Mouse (Mus musculus) neural tube, embryonic 14.5 days (tissue): ENCODE measurements around the gene Lpcat3. TPM values are rescaled to one million over a fixed set of nuclear protein-coding genes. Genes with fewer than 3 reads are reported as not detected.

Source experiments
- ATAC-seq: fragments of 200-750 bp; cut with Nextera tagmentation; 2 replicates; pipeline ENCODE4 v1.8.0; 2017; ENCODE audit warnings: low read depth, mild to moderate bottlenecking, moderate TSS enrichment, moderate library complexity
- H3K27ac ChIP-seq: fragments of 300-500 bp; sonication (generic); 2 replicates; pipeline ENCODE4 v1.5.1; 2014; ENCODE audit warnings: low read depth, mild to moderate bottlenecking, control low read depth, low read length, moderate library complexity, mixed read lengths
- H3K27me3 ChIP-seq: fragments of 300-500 bp; sonication (generic); 2 replicates; pipeline ENCODE4 v1.6.1; 2014; ENCODE audit warnings: low read length; ENCODE audit not compliant: control insufficient read depth, insufficient read depth
- H3K36me3 ChIP-seq: fragments of 300-500 bp; sonication (generic); 2 replicates; pipeline ENCODE4 v1.6.1; 2014; ENCODE audit warnings: low read length, mixed read lengths; ENCODE audit not compliant: control insufficient read depth, insufficient read depth
- H3K4me1 ChIP-seq: fragments of 300-500 bp; sonication (generic); 2 replicates; pipeline ENCODE4 v1.6.1; 2014; ENCODE audit warnings: low read length; ENCODE audit not compliant: control insufficient read depth, insufficient read depth
- H3K4me2 ChIP-seq: fragments of 300-500 bp; sonication (generic); 2 replicates; pipeline ENCODE4 v1.6.1; 2014; ENCODE audit warnings: mild to moderate bottlenecking, low read depth, low read length, control low read depth
- H3K4me3 ChIP-seq: fragments of 300-500 bp; sonication (generic); 2 replicates; pipeline ENCODE4 v1.5.1; 2014; ENCODE audit warnings: low read depth, low read length, control low read depth, mixed read lengths
- H3K9ac ChIP-seq: fragments of 300-500 bp; sonication (generic); replicated peaks from 2 replicates; pipeline ENCODE4 v1.6.1; 2014; ENCODE audit warnings: low read depth, mild to moderate bottlenecking, control low read depth, low read length, mixed read lengths
- H3K9me3 ChIP-seq: fragments of 300-500 bp; sonication (generic); 2 replicates; pipeline ENCODE4 v1.6.1; 2016; ENCODE audit warnings: low read length; ENCODE audit not compliant: control insufficient read depth
- WGBS: fragments of 180-500 bp; shearing (Covaris S2); extraction: QIAGEN DNeasy Blood & Tissue Kit; methylation state at CpG from one replicate; pipeline ENCODE4 v1.1.7; 2014; 5-methylcytosine and 5-hydroxymethylcytosine counted together
- microRNA counts: library from miRNA; unstranded; fragments of <30 nt; microRNA quantifications from one replicate; lab custom pipeline; 2016
- microRNA-seq: library from miRNA; unstranded; fragments of <30 nt; microRNA quantifications from one replicate; pipeline ENCODE4, GENCODE M21; 2016
- polyA plus RNA-seq: library from polyadenylated mRNA; unstranded; fragments of >200 nt; fragmentation: Nextera tagmentation; extraction: Ambion mirVana; gene quantifications from 2 replicates; pipeline ENCODE4 v1.2.1, GENCODE M21; 2014

Gene Lpcat3
- polyA plus RNA-seq, 1 experiment from 2014 or later: 40.0 TPM

DNA sequence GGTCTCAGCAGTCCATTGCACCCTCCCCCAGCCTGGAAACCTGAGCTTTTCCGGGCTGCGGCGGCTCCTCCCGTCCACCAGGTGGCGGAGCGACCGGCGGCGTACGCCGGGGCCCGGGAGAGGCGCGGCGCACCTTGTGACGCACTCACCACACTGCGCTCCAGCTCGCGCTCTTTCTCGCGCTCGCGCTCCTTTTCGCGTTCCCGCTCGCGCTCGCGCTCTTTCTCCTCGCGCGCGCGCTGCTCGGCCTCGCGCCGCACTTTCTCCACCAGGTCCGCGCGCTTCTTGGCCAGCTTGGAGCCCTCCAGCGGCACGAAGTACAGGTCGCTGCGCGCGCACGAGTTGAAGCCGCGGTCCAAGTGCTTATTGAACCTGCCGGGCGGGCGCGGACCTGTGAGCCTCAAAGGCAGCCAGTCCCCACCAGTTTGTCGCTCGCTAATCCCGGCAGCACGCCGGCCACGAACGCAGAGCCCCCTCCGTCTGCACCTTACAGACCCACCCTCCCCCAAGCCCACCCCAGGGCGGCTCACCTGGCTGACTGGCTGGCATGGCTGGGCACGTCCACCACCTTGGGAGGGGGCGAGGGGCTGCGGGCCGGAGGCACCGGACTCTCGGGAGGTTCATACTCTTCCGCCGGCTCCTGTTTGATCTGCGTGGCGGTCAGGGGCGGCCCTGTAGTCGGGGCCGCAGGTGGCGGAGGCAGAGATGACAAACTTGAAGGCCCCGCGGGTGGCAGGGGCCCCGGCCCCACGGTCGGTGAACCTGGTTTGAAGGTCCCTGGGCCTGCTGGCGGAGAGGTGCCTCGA is 82.9 kb downstream of the Lpcat3 start:
- ATAC-seq: peak; percentile 83
- Histone ChIP-seq H3K27me3 (no peaks in the 10 kb centered on the region), H3K27ac (peak overlapping the region; percentile 68), H3K4me3 (peak overlapping the region; percentile 37), H3K9me3 (no peaks in the 10 kb centered on the region), H3K9ac (peak overlapping the region; percentile 70), H3K4me1 (peaks cover 12% of the 10 kb centered on the region), H3K4me2 (peak overlapping the region; percentile 68), H3K36me3 (peaks cover 46% of the 10 kb centered on the region)
- WGBS: under 1% methylated on average over 83 of the region's 85 CpGs

DNA sequence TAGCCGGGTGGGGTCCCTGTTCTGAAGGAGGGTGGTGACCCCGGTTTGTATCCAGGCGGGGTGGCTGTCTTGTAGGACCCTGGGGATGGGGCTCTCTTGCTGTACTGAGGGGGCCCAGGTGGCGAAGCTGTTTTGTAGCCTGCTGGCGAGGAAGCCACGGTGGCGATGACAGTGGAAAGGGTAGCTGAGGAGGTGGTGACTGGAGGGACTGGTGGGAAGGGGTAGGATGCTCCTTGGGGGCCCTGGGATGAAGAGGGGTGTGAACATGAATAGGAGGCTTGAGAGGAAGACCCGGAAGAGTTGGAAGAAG is 83.4 kb downstream of the Lpcat3 start:
- peaks cover 12% of the 10 kb centered on the region for H3K4me1 ChIP-seq
- H3K27ac ChIP-seq: peak overlapping the region; percentile 68
- H3K4me3 ChIP-seq: peak overlapping the region; percentile 37
- no peaks in the 10 kb centered on the region for H3K27me3 ChIP-seq
- no peaks in the 10 kb centered on the region for H3K9me3 ChIP-seq
- peak; percentile 18 for ATAC-seq
- H3K4me2 ChIP-seq: peak overlapping the region; percentile 68
- WGBS: 9% methylated on average over 8 of the region's 8 CpGs
- peak overlapping the region; percentile 70 for H3K9ac ChIP-seq
- H3K36me3 ChIP-seq: peaks cover 46% of the 10 kb centered on the region

GRCm38 (mm10) chr6:124746654-124747632 is 84.1 kb downstream of the Lpcat3 start:
- Histone ChIP-seq H3K36me3 (peaks cover 46% of the 10 kb centered on the region), H3K4me1 (peaks cover 8% of the 10 kb centered on the region), H3K4me2 (peak overlapping the region; percentile 68), H3K27ac (peak overlapping the region; percentile 68), H3K9me3 (no peaks in the 10 kb centered on the region), H3K4me3 (peak overlapping the region; percentile 37; the same call in 1 of the 2 replicates), H3K9ac (peak overlapping the region; percentile 70), H3K27me3 (no peaks in the 10 kb centered on the region)
- 88% methylated on average over 7 of the region's 7 CpGs for WGBS
- peak; percentile 1; the same call in 1 of the 2 replicates for ATAC-seq

DNA sequence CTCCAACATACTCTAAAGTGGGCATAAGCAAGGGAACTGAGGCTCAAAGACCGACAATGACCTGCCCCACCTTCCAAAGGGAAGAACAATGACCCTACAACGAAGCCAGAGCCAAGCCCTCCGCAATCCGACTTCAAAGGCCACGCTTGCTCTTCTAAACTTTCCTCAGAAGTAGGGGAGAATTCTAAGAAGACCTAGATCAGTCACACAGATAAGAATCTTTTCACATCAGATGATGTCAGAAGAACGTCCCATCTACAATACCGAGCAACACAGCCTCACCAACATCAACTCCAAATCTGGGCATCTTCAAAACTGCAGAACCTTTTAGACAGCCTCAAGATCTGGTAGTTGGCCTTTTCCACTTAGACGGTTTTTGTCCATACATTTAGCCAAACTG is 87.6 kb downstream of the Lpcat3 start:
- Histone ChIP-seq H3K27me3 (no peaks in the 10 kb centered on the region), H3K4me3 (no peak overlapping the region), H3K9me3 (no peaks in the 10 kb centered on the region), H3K36me3 (peaks cover 26% of the 10 kb centered on the region; the same call in 1 of the 2 replicates), H3K4me1 (peaks cover 29% of the 10 kb centered on the region), H3K4me2 (no peak overlapping the region), H3K27ac (no peak overlapping the region), H3K9ac (no peak overlapping the region)
- 90% methylated on average over 8 of the region's 8 CpGs for WGBS
- ATAC-seq: no peak

- Histone ChIP-seq H3K4me1 (peaks cover 42% of the 10 kb centered on the region; the same call in 1 of the 2 replicates), H3K4me3 (no peak overlapping the region), H3K9ac (no peak overlapping the region), H3K27me3 (no peaks in the 10 kb centered on the region), H3K4me2 (peak overlapping the region; percentile 63), H3K9me3 (no peaks in the 10 kb centered on the region), H3K27ac (no peak overlapping the region), H3K36me3 (peaks cover 5% of the 10 kb centered on the region; the same call in 1 of the 2 replicates)
- WGBS: 96% methylated on average over 2 of the region's 2 CpGs
- ATAC-seq: no peak
Measured at GRCm38 (mm10) chr6:124753861-124754260, 91.0 kb downstream of the Lpcat3 start.

MicroRNA genes within 50 kb of the gene (microRNA counts, 519-probe panel; counts per million panel counts)
- microRNA mmu-miR-141 (lab: Ali Mortazavi, UCI): not detected
- microRNA mmu-miR-200c (lab: Ali Mortazavi, UCI): not detected

Small RNAs within 50 kb of the gene (microRNA-seq; reads per million reads assigned to microRNA genes)
- gene Mir141 (1.1 reads per million), gene Mir200c (5.4 reads per million, percentile 10 among the genes with 10 or more reads in this experiment)

Other genes starting within 250 kb of the Lpcat3 start
- 50.1 and 63.8 TPM in 2 replicates for gene Pex5, start 248.0 kb upstream of the Lpcat3 start, polyA plus RNA-seq
- 90.4 and 96.1 TPM in 2 replicates for gene Clstn3, start 198.2 kb upstream of the Lpcat3 start, polyA plus RNA-seq
- gene C1rl, start 169.9 kb upstream of the Lpcat3 start, polyA plus RNA-seq: 0.22 and 0.29 TPM in 2 replicates
- gene C1ra, start 150.6 kb upstream of the Lpcat3 start, polyA plus RNA-seq: 0.11 and 0.33 TPM in 2 replicates
- gene C1s1, start 120.7 kb upstream of the Lpcat3 start, polyA plus RNA-seq: 0.72 and 0.75 TPM in 2 replicates
- not detected in 2 replicates for gene C1rb, start 92.7 kb upstream of the Lpcat3 start, polyA plus RNA-seq
- gene C1s2, start 26.9 kb upstream of the Lpcat3 start, polyA plus RNA-seq: 0.16 TPM in 1 of 2 replicates, not detected in the other
- 94.2 and 99.8 TPM in 2 replicates for gene Emg1, start 49.2 kb downstream of the Lpcat3 start, polyA plus RNA-seq
- gene Phb2, start 49.3 kb downstream of the Lpcat3 start, polyA plus RNA-seq: 242 and 258 TPM in 2 replicates
- 2.6 and 4.4 TPM in 2 replicates for gene Ptpn6, start 75.7 kb downstream of the Lpcat3 start, polyA plus RNA-seq
- gene Grcc10, start 78.3 kb downstream of the Lpcat3 start, polyA plus RNA-seq: 634 and 689 TPM in 2 replicates
- not detected in 2 replicates for gene Gm45234, start 93.0 kb downstream of the Lpcat3 start, polyA plus RNA-seq
- gene Atn1, start 93.5 kb downstream of the Lpcat3 start, polyA plus RNA-seq: 21.5 and 27.5 TPM in 2 replicates
- 154 and 205 TPM in 2 replicates for gene Eno2, start 106.6 kb downstream of the Lpcat3 start, polyA plus RNA-seq
- gene Lrrc23, start 116.7 kb downstream of the Lpcat3 start, polyA plus RNA-seq: 0.67 and 0.92 TPM in 2 replicates
- 3.9 and 4.4 TPM in 2 replicates for gene Spsb2, start 145.6 kb downstream of the Lpcat3 start, polyA plus RNA-seq
- gene Tpi1, start 151.3 kb downstream of the Lpcat3 start, polyA plus RNA-seq: 393 and 412 TPM in 2 replicates
- gene Usp5, start 166.5 kb downstream of the Lpcat3 start, polyA plus RNA-seq: 162 and 171 TPM in 2 replicates
- 16.8 and 16.9 TPM in 2 replicates for gene Cdca3, start 166.5 kb downstream of the Lpcat3 start, polyA plus RNA-seq
- 0.44 and 0.54 TPM in 2 replicates for gene Gnb3, start 177.2 kb downstream of the Lpcat3 start, polyA plus RNA-seq
- 19.1 and 23.7 TPM in 2 replicates for gene P3h3, start 194.7 kb downstream of the Lpcat3 start, polyA plus RNA-seq
- 11.2 and 14.2 TPM in 2 replicates for gene Gpr162, start 201.0 kb downstream of the Lpcat3 start, polyA plus RNA-seq
- 0.12 TPM in 1 of 2 replicates, not detected in the other for gene Cd4, start 225.2 kb downstream of the Lpcat3 start, polyA plus RNA-seq
- 2.6 and 3.4 TPM in 2 replicates for gene Lag3, start 248.7 kb downstream of the Lpcat3 start, polyA plus RNA-seq